Mouse (Mus musculus): ENCODE data around the gene Gnaz. TPM values are rescaled to one million over a fixed set of nuclear protein-coding genes. Genes with fewer than 3 reads are reported as not detected.
A peak's percentile ranks its signal among the peaks of the same experiment; 100 is the strongest.

The Gnaz gene
- polyA plus RNA-seq (2011; ENCODE audit: insufficient read depth, insufficient read length, low replicate concordance, missing spikeins): 11.6 and 20.9 TPM in 2 replicates

DNA sequence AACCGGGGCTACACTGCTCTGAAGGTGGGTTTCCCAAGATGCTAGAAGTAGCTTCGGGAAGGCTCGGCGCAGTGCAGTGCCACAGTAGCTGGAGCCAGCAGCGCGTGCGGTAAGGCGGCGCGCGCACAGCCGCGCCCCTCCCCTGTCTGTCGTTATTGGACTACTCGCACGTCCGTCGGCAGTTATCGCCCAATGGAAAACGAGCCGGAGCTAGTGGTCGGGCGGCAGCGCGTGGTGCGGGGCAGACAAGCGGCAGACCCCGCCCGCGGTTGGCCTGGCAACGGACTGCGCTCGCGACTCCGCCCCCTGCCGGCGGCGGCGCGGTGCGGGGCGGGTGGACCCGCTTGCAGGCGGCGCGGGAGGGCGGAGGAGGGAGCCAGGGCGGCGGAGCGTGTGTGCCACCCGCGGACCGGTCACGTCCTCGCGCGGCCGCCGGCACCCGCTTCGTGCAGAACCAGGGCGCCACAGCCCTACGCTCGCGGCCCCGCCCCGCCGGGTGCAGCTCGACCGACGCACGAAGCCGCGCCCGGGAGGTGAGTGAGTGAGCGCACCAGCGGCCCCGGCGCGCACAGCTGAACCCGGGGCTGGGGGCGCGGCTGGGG, at the start of gene Gnaz:
Gene Gnaz (plus strand): TSS at position 328 of the 602 bp plus-strand sequence.
- no peaks in the 10 kb centered on the region for H3K4me1 ChIP-seq (ENCODE audit: control insufficient read depth, insufficient read depth, low read length)
- under 1% methylated on average over 83 of the region's 83 CpGs for WGBS
- TF ChIP-seq POLR2A (IDR thresholded peaks at IDR 0.05; ENCODE audit: borderline replicate concordance, control insufficient read depth, low read depth, low read length) (0 out of 2 replicates have a peak, but pooled peaks have one; percentile 2), CTCF (IDR thresholded peaks at IDR 0.05; ENCODE audit: control insufficient read depth, insufficient read depth, low read length) (peak; percentile 30; the same call in 1 of the 2 replicates)
- H3K27ac ChIP-seq (ENCODE audit: control insufficient read depth, insufficient read depth, low read depth, low read length, poor library complexity): peak within 1 kb of the TSS; percentile 24; the same call in 1 of the 2 replicates
- peak within 1 kb of the TSS; percentile 50 for H3K4me3 ChIP-seq (replicated peaks; ENCODE audit: control insufficient read depth, low read depth, low read length)

DNA sequence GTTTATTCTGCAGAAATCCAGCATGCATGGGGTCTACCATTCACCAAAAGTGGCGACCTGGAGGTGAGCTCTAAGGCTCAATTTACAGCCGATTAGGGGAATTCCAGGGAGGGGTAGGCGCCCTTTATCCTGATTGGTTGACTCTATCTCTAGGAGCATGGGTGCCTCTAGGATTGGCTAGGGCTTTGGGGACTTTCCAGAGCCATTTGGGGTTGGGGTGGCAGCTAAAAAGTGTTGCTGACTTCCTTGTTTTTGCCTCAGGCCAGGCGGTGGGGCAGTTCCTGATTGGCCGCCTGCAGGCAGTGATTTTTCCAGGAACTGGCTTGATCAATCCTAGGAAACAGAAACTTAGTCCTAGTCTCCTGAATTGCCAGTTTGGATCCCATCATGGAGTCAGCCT, 47.7 kb upstream of the Gnaz start:
- 47% methylated on average over 5 of the region's 5 CpGs for whole genome bisulfite sequencing
- H3K4me1 ChIP-seq (ENCODE audit: control insufficient read depth, insufficient read depth, low read length): no peaks in the 10 kb centered on the region
- no peak overlapping the region for H3K27ac ChIP-seq (ENCODE audit: control insufficient read depth, insufficient read depth, low read depth, low read length, poor library complexity)
- TF ChIP-seq CTCF (IDR thresholded peaks at IDR 0.05; ENCODE audit: control insufficient read depth, insufficient read depth, low read length) (no peak), POLR2A (IDR thresholded peaks at IDR 0.05; ENCODE audit: borderline replicate concordance, control insufficient read depth, low read depth, low read length) (no peak)
- H3K4me3 ChIP-seq (replicated peaks; ENCODE audit: control insufficient read depth, low read depth, low read length): no peak overlapping the region

DNA sequence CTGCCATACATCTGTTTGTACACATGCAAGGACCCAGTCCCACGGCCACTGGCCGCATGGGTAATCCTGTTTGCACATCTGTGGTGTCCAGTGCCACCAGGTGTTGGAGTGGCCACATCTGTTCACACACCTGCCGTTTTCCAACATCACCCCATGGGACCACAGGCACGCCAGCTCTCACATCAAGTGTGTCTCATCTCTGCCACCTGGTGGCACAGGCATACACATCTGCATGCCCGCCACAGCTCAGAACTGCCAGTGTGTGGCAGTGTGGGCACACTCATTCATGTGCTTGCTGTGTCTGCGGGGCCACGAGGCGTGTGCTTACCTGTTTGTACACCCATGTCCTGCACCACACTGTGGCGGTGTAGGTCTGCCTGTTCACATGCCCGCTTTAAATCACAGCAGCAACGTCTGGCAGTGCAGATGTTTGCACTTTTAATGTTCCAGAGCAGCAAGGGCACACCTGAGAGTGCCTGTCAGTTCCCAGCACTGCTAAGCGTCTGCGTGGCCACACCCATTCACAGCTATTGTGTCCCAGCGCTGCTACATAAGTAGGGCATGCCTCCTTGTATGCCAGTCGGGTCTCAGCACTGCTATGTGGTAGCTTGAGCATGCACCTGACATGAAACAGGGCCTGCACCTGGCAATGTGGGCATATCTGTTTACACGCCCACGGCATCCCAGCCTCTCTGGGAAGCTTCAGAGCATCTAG, 46.0 kb upstream of the Gnaz start:
- Histone ChIP-seq H3K4me1 (ENCODE audit: control insufficient read depth, insufficient read depth, low read length) (peaks cover 1% of the 10 kb centered on the region; the same call in 1 of the 2 replicates), H3K27ac (ENCODE audit: control insufficient read depth, insufficient read depth, low read depth, low read length, poor library complexity) (no peak overlapping the region), H3K4me3 (replicated peaks; ENCODE audit: control insufficient read depth, low read depth, low read length) (no peak overlapping the region)
- TF ChIP-seq CTCF (IDR thresholded peaks at IDR 0.05; ENCODE audit: control insufficient read depth, insufficient read depth, low read length) (peak; percentile 81), POLR2A (IDR thresholded peaks at IDR 0.05; ENCODE audit: borderline replicate concordance, control insufficient read depth, low read depth, low read length) (no peak)
- WGBS: 28% methylated on average over 17 of the region's 17 CpGs

DNA sequence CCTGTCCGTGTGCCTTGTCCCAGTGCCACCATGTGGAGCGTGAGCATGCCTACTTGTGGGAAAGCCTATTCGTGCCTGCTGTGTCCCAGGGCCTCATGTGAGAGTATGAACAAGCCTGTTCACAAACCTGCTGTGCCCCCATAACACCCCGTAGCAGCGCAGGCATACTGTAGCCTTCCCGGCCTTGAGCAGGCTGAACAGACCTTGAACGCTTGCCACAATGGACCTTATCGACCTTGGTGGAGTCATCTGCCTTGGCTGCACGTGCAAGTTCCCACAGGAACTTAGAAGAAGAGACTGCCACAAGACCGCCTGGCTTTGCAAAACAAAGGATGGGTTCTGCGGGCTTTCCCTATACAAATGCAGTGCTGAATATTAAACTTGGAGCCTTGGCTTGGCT, 45.4 kb upstream of the Gnaz start:
- no peak overlapping the region for H3K4me3 ChIP-seq (replicated peaks; ENCODE audit: control insufficient read depth, low read depth, low read length)
- WGBS: 82% methylated on average over 11 of the region's 11 CpGs
- no peak for TF ChIP-seq POLR2A (IDR thresholded peaks at IDR 0.05; ENCODE audit: borderline replicate concordance, control insufficient read depth, low read depth, low read length)
- no peak for TF ChIP-seq CTCF (IDR thresholded peaks at IDR 0.05; ENCODE audit: control insufficient read depth, insufficient read depth, low read length)
- peaks cover 1% of the 10 kb centered on the region; the same call in 1 of the 2 replicates for H3K4me1 ChIP-seq (ENCODE audit: control insufficient read depth, insufficient read depth, low read length)
- H3K27ac ChIP-seq (ENCODE audit: control insufficient read depth, insufficient read depth, low read depth, low read length, poor library complexity): no peak overlapping the region

DNA sequence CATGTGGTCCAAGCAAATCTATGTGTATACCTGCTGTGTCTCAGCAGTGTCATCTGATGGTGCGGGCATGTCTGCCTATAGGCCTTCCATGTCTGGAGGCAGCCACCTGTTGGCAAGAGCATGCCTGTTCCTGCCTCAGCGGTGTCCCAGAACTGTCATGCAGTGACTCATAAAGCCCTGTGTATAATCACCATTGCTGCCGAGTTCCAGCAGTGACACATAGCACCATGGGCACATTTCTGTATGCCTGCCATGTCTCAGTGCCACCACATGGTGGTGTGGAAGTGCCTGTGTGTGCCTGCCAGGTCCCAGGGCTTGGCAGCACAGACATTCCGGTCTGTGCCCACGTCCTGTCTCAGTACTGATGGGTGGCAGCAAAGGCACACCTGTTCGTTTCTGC, 44.2 kb upstream of the Gnaz start:
- no peak overlapping the region for H3K4me3 ChIP-seq (replicated peaks; ENCODE audit: control insufficient read depth, low read depth, low read length)
- peaks cover 1% of the 10 kb centered on the region; the same call in 1 of the 2 replicates for H3K4me1 ChIP-seq (ENCODE audit: control insufficient read depth, insufficient read depth, low read length)
- no peak overlapping the region for H3K27ac ChIP-seq (ENCODE audit: control insufficient read depth, insufficient read depth, low read depth, low read length, poor library complexity)
- 25% methylated on average over 6 of the region's 6 CpGs for WGBS
- TF ChIP-seq POLR2A (IDR thresholded peaks at IDR 0.05; ENCODE audit: borderline replicate concordance, control insufficient read depth, low read depth, low read length): no peak
- TF ChIP-seq CTCF (IDR thresholded peaks at IDR 0.05; ENCODE audit: control insufficient read depth, insufficient read depth, low read length): peak; percentile 48; the same call in 1 of the 2 replicates

DNA sequence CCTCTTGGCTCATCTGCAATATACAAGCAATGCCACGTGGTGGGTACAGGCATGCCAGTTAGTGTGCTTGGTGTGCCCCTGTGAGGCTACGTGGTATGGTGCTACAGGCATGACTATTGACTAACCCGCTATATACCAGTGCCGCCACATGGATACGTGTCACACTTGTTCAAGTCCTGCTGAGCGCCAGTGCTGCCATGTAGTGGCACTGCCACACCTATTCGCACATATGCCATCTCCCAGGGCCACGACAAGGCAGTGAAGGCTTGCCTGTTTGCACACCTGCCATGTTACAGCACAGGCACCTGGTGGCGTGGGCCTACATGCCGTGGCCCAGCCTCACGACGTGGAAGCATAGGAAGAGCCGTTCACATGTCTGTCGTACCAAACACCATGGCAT, 42.7 kb upstream of the Gnaz start:
- H3K4me3 ChIP-seq (replicated peaks; ENCODE audit: control insufficient read depth, low read depth, low read length): no peak overlapping the region
- 85% methylated on average over 14 of the region's 14 CpGs for WGBS
- peaks cover 1% of the 10 kb centered on the region; the same call in 1 of the 2 replicates for H3K4me1 ChIP-seq (ENCODE audit: control insufficient read depth, insufficient read depth, low read length)
- H3K27ac ChIP-seq (ENCODE audit: control insufficient read depth, insufficient read depth, low read depth, low read length, poor library complexity): no peak overlapping the region
- TF ChIP-seq POLR2A (IDR thresholded peaks at IDR 0.05; ENCODE audit: borderline replicate concordance, control insufficient read depth, low read depth, low read length) (no peak), CTCF (IDR thresholded peaks at IDR 0.05; ENCODE audit: control insufficient read depth, insufficient read depth, low read length) (no peak)

DNA sequence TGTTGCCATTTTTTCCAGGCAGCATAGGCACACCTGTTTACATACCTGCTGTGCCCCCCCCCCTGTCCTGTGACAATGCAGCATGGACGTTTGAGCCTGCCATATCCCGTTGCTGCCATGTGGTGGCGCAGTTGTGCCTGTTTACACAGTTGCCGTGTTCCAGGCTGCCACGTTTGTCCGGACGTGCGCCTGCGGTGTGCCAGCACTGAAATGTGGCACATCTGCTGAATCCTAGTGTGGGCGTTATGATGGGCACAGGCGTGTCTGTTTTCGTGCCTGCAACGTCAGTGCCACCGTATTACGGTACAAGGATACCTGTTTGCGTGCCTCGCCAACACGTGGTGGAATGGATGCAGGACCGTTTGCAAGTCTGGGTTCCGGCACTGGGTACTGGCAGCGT, 41.7 kb upstream of the Gnaz start:
- Histone ChIP-seq H3K27ac (ENCODE audit: control insufficient read depth, insufficient read depth, low read depth, low read length, poor library complexity) (no peak overlapping the region), H3K4me1 (ENCODE audit: control insufficient read depth, insufficient read depth, low read length) (peaks cover 1% of the 10 kb centered on the region; the same call in 1 of the 2 replicates), H3K4me3 (replicated peaks; ENCODE audit: control insufficient read depth, low read depth, low read length) (no peak overlapping the region)
- 18% methylated on average over 21 of the region's 21 CpGs for WGBS
- TF ChIP-seq CTCF (IDR thresholded peaks at IDR 0.05; ENCODE audit: control insufficient read depth, insufficient read depth, low read length) (peak; percentile 59), POLR2A (IDR thresholded peaks at IDR 0.05; ENCODE audit: borderline replicate concordance, control insufficient read depth, low read depth, low read length) (no peak)

DNA sequence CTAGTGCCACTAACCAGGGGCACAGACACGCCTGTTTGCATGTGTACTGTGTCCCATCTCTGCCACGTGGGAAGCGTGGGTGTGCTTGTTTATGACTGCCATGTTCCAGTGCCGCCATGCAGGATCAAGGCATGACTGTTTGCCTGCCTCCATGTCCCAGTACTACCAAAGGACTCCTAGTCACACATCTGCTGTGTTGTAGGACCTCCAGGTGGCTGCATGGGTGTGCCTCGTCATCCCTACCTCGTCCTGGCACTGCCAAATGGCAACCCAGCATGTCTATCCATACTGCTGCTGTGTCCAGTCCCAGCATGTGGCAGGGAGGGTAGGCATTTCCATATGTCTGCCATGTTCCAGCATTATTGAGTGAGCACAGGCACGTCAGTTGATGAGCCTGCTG, 38.7 kb upstream of the Gnaz start:
- H3K4me1 ChIP-seq (ENCODE audit: control insufficient read depth, insufficient read depth, low read length): peaks cover 1% of the 10 kb centered on the region; the same call in 1 of the 2 replicates
- WGBS: 78% methylated on average over 7 of the region's 7 CpGs
- no peak overlapping the region for H3K4me3 ChIP-seq (replicated peaks; ENCODE audit: control insufficient read depth, low read depth, low read length)
- no peak overlapping the region for H3K27ac ChIP-seq (ENCODE audit: control insufficient read depth, insufficient read depth, low read depth, low read length, poor library complexity)
- TF ChIP-seq CTCF (IDR thresholded peaks at IDR 0.05; ENCODE audit: control insufficient read depth, insufficient read depth, low read length) (no peak), POLR2A (IDR thresholded peaks at IDR 0.05; ENCODE audit: borderline replicate concordance, control insufficient read depth, low read depth, low read length) (no peak)

Measured in bone marrow, adult 2 months (tissue).